Mouse (Mus musculus): ENCODE data around the gene Prdm1. TPM values are rescaled to one million over a fixed set of nuclear protein-coding genes. Genes with fewer than 3 reads are reported as not detected.

The Prdm1 gene
- polyA plus RNA-seq, 1 experiment from 2014 or later = 0.93 TPM

GRCm38 (mm10) chr10:44429177-44429888 lies 99.0 kb downstream of the Prdm1 start:
- 92% methylated on average over 14 of the region's 14 CpGs for WGBS
- Histone ChIP-seq H3K4me1 (replicated peaks) (no peaks in the 10 kb centered on the region), H3K9me3 (no peaks in the 10 kb centered on the region), H3K9ac (no peak overlapping the region), H3K4me3 (no peak overlapping the region), H3K4me2 (no peak overlapping the region), H3K36me3 (no peaks in the 10 kb centered on the region), H3K27ac (replicated peaks) (no peak overlapping the region), H3K27me3 (no peaks in the 10 kb centered on the region)
- ATAC-seq (ENCODE audit: low read depth) = no peak

GRCm38 (mm10) chr10:44427891-44428361 lies 100.4 kb downstream of the Prdm1 start:
- no peaks in the 10 kb centered on the region for H3K4me1 ChIP-seq (replicated peaks)
- H3K4me3 ChIP-seq = no peak overlapping the region
- H3K4me2 ChIP-seq = no peak overlapping the region
- no peak overlapping the region for H3K9ac ChIP-seq
- no peaks in the 10 kb centered on the region for H3K9me3 ChIP-seq
- WGBS = 34% methylated on average over 12 of the region's 12 CpGs
- ATAC-seq (ENCODE audit: low read depth) = peak; percentile 43; the same call in 1 of the 2 replicates
- no peaks in the 10 kb centered on the region for H3K36me3 ChIP-seq
- H3K27ac ChIP-seq (replicated peaks) = no peak overlapping the region
- H3K27me3 ChIP-seq = no peaks in the 10 kb centered on the region

GRCm38 (mm10) chr10:44427426-44427825 lies 100.9 kb downstream of the Prdm1 start:
- Histone ChIP-seq H3K9ac (no peak overlapping the region), H3K27me3 (no peaks in the 10 kb centered on the region), H3K4me3 (no peak overlapping the region), H3K9me3 (no peaks in the 10 kb centered on the region), H3K27ac (replicated peaks) (no peak overlapping the region), H3K36me3 (no peaks in the 10 kb centered on the region), H3K4me2 (no peak overlapping the region), H3K4me1 (replicated peaks) (no peaks in the 10 kb centered on the region)
- no peak for ATAC-seq (ENCODE audit: low read depth)
- 88% methylated on average over 11 of the region's 11 CpGs for WGBS

- Histone ChIP-seq H3K9ac (no peak overlapping the region), H3K27me3 (no peaks in the 10 kb centered on the region), H3K4me3 (no peak overlapping the region), H3K4me1 (replicated peaks) (no peaks in the 10 kb centered on the region), H3K4me2 (no peak overlapping the region), H3K9me3 (no peaks in the 10 kb centered on the region), H3K36me3 (no peaks in the 10 kb centered on the region), H3K27ac (replicated peaks) (no peak overlapping the region)
- no peak for ATAC-seq (ENCODE audit: low read depth)
- 84% methylated on average over 6 of the region's 6 CpGs for WGBS
Measured at GRCm38 (mm10) chr10:44425013-44425412, 103.3 kb downstream of the Prdm1 start.

GRCm38 (mm10) chr10:44421896-44422295 lies 106.4 kb downstream of the Prdm1 start:
- H3K4me2 ChIP-seq = no peak overlapping the region
- no peaks in the 10 kb centered on the region for H3K9me3 ChIP-seq
- ATAC-seq (ENCODE audit: low read depth) = no peak
- WGBS = 78% methylated on average over 1 of the region's 1 CpGs
- H3K4me1 ChIP-seq (replicated peaks) = no peaks in the 10 kb centered on the region
- H3K9ac ChIP-seq = no peak overlapping the region
- H3K4me3 ChIP-seq = no peak overlapping the region
- H3K27ac ChIP-seq (replicated peaks) = no peak overlapping the region
- H3K36me3 ChIP-seq = no peaks in the 10 kb centered on the region
- no peaks in the 10 kb centered on the region for H3K27me3 ChIP-seq

GRCm38 (mm10) chr10:44420211-44420610 lies 108.1 kb downstream of the Prdm1 start:
- Histone ChIP-seq H3K9ac (no peak overlapping the region), H3K9me3 (no peaks in the 10 kb centered on the region), H3K4me2 (no peak overlapping the region), H3K27me3 (no peaks in the 10 kb centered on the region), H3K36me3 (no peaks in the 10 kb centered on the region), H3K4me3 (no peak overlapping the region), H3K4me1 (replicated peaks) (no peaks in the 10 kb centered on the region), H3K27ac (replicated peaks) (no peak overlapping the region)
- 83% methylated on average over 3 of the region's 3 CpGs for WGBS
- ATAC-seq (ENCODE audit: low read depth) = no peak

GRCm38 (mm10) chr10:44418901-44419300 lies 109.4 kb downstream of the Prdm1 start:
- H3K27ac ChIP-seq (replicated peaks) = no peak overlapping the region
- no peak overlapping the region for H3K9ac ChIP-seq
- no peak for ATAC-seq (ENCODE audit: low read depth)
- no peaks in the 10 kb centered on the region for H3K4me1 ChIP-seq (replicated peaks)
- no peaks in the 10 kb centered on the region for H3K9me3 ChIP-seq
- no peaks in the 10 kb centered on the region for H3K27me3 ChIP-seq
- no peaks in the 10 kb centered on the region for H3K36me3 ChIP-seq
- H3K4me2 ChIP-seq = no peak overlapping the region
- WGBS = 80% methylated on average over 2 of the region's 2 CpGs
- H3K4me3 ChIP-seq = no peak overlapping the region

GRCm38 (mm10) chr10:44415576-44415975 lies 112.7 kb downstream of the Prdm1 start:
- H3K27me3 ChIP-seq = no peaks in the 10 kb centered on the region
- no peaks in the 10 kb centered on the region for H3K4me1 ChIP-seq (replicated peaks)
- H3K36me3 ChIP-seq = no peaks in the 10 kb centered on the region
- H3K4me2 ChIP-seq = no peak overlapping the region
- no peak for ATAC-seq (ENCODE audit: low read depth)
- no peak overlapping the region for H3K4me3 ChIP-seq
- H3K9ac ChIP-seq = no peak overlapping the region
- 86% methylated on average over 3 of the region's 3 CpGs for WGBS
- no peak overlapping the region for H3K27ac ChIP-seq (replicated peaks)
- no peaks in the 10 kb centered on the region for H3K9me3 ChIP-seq

- Histone ChIP-seq H3K4me2 (no peak overlapping the region), H3K9me3 (no peaks in the 10 kb centered on the region), H3K4me3 (no peak overlapping the region), H3K27ac (replicated peaks) (no peak overlapping the region), H3K4me1 (replicated peaks) (no peaks in the 10 kb centered on the region), H3K27me3 (no peaks in the 10 kb centered on the region), H3K36me3 (no peaks in the 10 kb centered on the region), H3K9ac (no peak overlapping the region)
- no peak for ATAC-seq (ENCODE audit: low read depth)
- WGBS = 73% methylated on average over 11 of the region's 11 CpGs
Measured at GRCm38 (mm10) chr10:44409958-44410357, 118.3 kb downstream of the Prdm1 start.

GRCm38 (mm10) chr10:44409054-44409453 lies 119.2 kb downstream of the Prdm1 start:
- H3K4me1 ChIP-seq (replicated peaks) = no peaks in the 10 kb centered on the region
- H3K9me3 ChIP-seq = no peaks in the 10 kb centered on the region
- no peak overlapping the region for H3K9ac ChIP-seq
- WGBS = 39% methylated on average over 10 of the region's 10 CpGs
- no peak overlapping the region for H3K4me2 ChIP-seq
- ATAC-seq (ENCODE audit: low read depth) = no peak
- no peak overlapping the region for H3K4me3 ChIP-seq
- H3K27me3 ChIP-seq = no peaks in the 10 kb centered on the region
- H3K36me3 ChIP-seq = no peaks in the 10 kb centered on the region
- H3K27ac ChIP-seq (replicated peaks) = no peak overlapping the region

- H3K4me1 ChIP-seq (replicated peaks) = no peaks in the 10 kb centered on the region
- no peaks in the 10 kb centered on the region for H3K36me3 ChIP-seq
- H3K4me3 ChIP-seq = no peak overlapping the region
- no peak overlapping the region for H3K4me2 ChIP-seq
- no peak overlapping the region for H3K9ac ChIP-seq
- H3K27ac ChIP-seq (replicated peaks) = no peak overlapping the region
- H3K27me3 ChIP-seq = 0 out of 2 replicates have a peak, but pooled peaks cover 3% of the 10 kb centered on the region
- no peak for ATAC-seq (ENCODE audit: low read depth)
- no peaks in the 10 kb centered on the region for H3K9me3 ChIP-seq
- whole genome bisulfite sequencing = 75% methylated on average over 7 of the region's 7 CpGs
Measured at GRCm38 (mm10) chr10:44403415-44403814, 124.9 kb downstream of the Prdm1 start.

GRCm38 (mm10) chr10:44401600-44401999 lies 126.7 kb downstream of the Prdm1 start:
- H3K4me1 ChIP-seq (replicated peaks) = no peaks in the 10 kb centered on the region
- no peak overlapping the region for H3K4me3 ChIP-seq
- no peak overlapping the region for H3K9ac ChIP-seq
- no peaks in the 10 kb centered on the region for H3K9me3 ChIP-seq
- no peak overlapping the region for H3K27ac ChIP-seq (replicated peaks)
- 77% methylated on average over 10 of the region's 10 CpGs for WGBS
- no peaks in the 10 kb centered on the region for H3K36me3 ChIP-seq
- 0 out of 2 replicates have a peak, but pooled peaks cover 3% of the 10 kb centered on the region for H3K27me3 ChIP-seq
- H3K4me2 ChIP-seq = no peak overlapping the region
- ATAC-seq (ENCODE audit: low read depth) = no peak

- ATAC-seq (ENCODE audit: low read depth) = no peak
- no peaks in the 10 kb centered on the region for H3K4me1 ChIP-seq (replicated peaks)
- H3K4me3 ChIP-seq = no peak overlapping the region
- no peaks in the 10 kb centered on the region for H3K36me3 ChIP-seq
- no peak overlapping the region for H3K4me2 ChIP-seq
- no peak overlapping the region for H3K27ac ChIP-seq (replicated peaks)
- H3K27me3 ChIP-seq = 0 out of 2 replicates have a peak, but pooled peaks cover 3% of the 10 kb centered on the region
- no peak overlapping the region for H3K9ac ChIP-seq
- H3K9me3 ChIP-seq = no peaks in the 10 kb centered on the region
- WGBS = 34% methylated on average over 13 of the region's 13 CpGs
Measured at GRCm38 (mm10) chr10:44400602-44401001, 127.7 kb downstream of the Prdm1 start.

Data from neural tube, embryonic 13.5 days (tissue).